Mouse (Mus musculus): ENCODE data around the gene Tlr5.

DNA sequence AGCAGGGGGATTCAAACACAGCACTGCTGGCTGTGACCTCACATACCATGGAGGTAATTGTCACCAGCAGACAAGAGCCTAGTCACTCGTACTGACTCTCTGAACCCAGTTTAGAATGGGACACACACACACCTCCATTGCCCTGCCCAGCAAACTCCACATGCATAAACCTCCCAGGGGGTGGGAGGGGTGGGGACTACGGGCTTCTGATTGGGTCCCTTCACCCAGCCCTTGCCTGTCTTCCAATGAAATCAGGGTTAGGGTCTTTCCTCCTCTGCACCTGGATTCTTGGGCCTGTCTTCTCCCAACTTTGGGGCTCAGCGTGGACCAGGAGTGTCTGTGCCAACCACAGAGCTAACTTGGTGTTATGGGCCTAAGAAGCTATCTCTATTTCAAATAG, 4.2 kb downstream of the Tlr5 start:
- no peak for TF ChIP-seq CTCF (conservative IDR thresholded peaks at IDR 0.05; ENCODE audit: low read length)
- TF ChIP-seq NANOG (IDR thresholded peaks at IDR 0.05; ENCODE audit: borderline replicate concordance, low read length) = no peak
